Mouse (Mus musculus): ENCODE data around the gene Nav3.

- TF ChIP-seq CTCF (IDR thresholded peaks at IDR 0.05; ENCODE audit: low read depth): no peak
- no peak for TF ChIP-seq EP300 (optimal IDR thresholded peaks at IDR 0.05)
Measured at GRCm38 (mm10) chr10:110314525-110314924, 141.5 kb downstream of the Nav3 start.
